Mouse (Mus musculus): ENCODE data around the gene Trabd2b. TPM values are rescaled to one million over a fixed set of nuclear protein-coding genes. Genes with fewer than 3 reads are reported as not detected.
A peak's percentile ranks its signal among the peaks of the same experiment; 100 is the strongest.

The Trabd2b gene
- total and polyA plus RNA-seq, 2 experiments from 2014 or later: 0.63 to 0.71 TPM

DNA sequence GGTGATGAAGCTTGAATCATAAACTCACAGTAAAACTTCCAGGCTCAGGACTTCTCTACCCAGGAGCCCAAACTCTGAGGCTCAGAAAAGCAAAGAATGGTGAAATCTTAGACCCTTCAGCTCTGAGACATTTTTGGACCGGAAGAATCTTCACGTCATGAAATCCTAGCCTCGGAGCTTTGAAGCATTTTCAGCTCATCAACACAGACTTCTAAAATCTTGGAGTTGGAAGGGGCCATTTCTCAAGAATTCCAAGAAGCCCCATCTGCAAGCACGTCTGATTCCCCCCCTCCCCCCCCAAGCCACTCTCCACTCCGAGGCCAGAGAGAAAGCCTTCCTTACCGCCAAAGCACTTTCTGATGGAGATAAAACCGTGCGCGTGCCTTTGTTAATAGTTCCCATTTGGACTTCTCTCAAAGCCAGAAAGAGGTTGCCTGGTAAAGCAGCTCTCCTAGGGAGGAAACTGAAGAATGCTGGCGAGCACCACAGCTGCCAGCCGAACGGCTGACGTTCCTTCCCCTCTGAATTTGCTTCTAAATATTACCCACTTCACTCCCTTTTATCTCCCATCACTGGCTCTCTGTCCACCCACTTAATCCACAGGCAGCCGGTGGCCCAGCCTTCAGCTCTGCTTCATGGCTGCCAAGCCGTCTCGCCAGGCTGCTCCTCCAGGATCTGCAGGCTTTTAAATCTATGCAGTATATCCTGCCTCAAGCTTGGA lies 9.6 kb downstream of the Trabd2b start:
- no peak overlapping the region for H3K9ac ChIP-seq
- no peaks in the 10 kb centered on the region for H3K27me3 ChIP-seq (ENCODE audit: insufficient read depth, low read length)
- 21% methylated on average over 16 of the region's 16 CpGs for WGBS

DNA sequence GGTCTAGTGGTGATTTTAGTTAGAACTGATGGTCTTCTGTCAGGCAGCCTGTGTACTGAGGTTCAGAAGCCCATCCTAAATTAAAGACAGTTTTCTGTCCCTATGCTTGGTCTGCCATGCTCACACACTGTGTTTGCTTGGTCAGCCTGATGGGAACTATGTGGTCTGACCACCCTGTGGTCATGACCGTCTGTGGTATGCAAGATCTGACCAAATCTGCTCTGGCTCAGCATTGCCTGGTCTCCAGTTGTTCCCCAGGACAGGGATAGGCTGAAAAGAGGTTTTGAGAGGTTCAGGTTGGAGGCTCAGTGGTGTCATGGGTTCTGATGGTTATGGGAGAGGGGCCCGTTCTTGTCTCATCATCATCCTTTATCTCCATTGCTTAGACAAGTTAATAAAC lies 13.6 kb downstream of the Trabd2b start:
- no peak for DNase-seq
- ATAC-seq: no peak
- TF ChIP-seq CTCF (IDR thresholded peaks at IDR 0.05; ENCODE audit: low read depth): no peak
- Histone ChIP-seq H3K4me1 (ENCODE audit: insufficient read depth) (no peaks in the 10 kb centered on the region), H3K9me3 (ENCODE audit: low read length) (no peaks in the 10 kb centered on the region), H3K27me3 (ENCODE audit: insufficient read depth, low read length) (no peaks in the 10 kb centered on the region), H3K36me3 (ENCODE audit: insufficient read depth) (no peaks in the 10 kb centered on the region), H3K9ac (no peak overlapping the region), H3K4me2 (ENCODE audit: low read depth) (no peak overlapping the region), H3K4me3 (ENCODE audit: low read depth, low read length) (no peak overlapping the region), H3K27ac (ENCODE audit: low read depth, low read length) (no peak overlapping the region)
- WGBS: 92% methylated on average over 2 of the region's 2 CpGs

More for the DNA sequence above, 9.6 kb downstream of the Trabd2b start:
- DNase-seq (peak; percentile 34), ATAC-seq (peak; percentile 59)
- Histone ChIP-seq H3K9me3 (ENCODE audit: low read length) (no peaks in the 10 kb centered on the region), H3K4me1 (ENCODE audit: insufficient read depth) (no peaks in the 10 kb centered on the region), H3K27ac (ENCODE audit: low read depth, low read length) (no peak overlapping the region), H3K36me3 (ENCODE audit: insufficient read depth) (no peaks in the 10 kb centered on the region), H3K4me2 (ENCODE audit: low read depth) (peak overlapping the region; percentile 23; the same call in 1 of the 2 replicates), H3K4me3 (ENCODE audit: low read depth, low read length) (no peak overlapping the region)
- no peak for TF ChIP-seq CTCF (IDR thresholded peaks at IDR 0.05; ENCODE audit: low read depth)

DNA sequence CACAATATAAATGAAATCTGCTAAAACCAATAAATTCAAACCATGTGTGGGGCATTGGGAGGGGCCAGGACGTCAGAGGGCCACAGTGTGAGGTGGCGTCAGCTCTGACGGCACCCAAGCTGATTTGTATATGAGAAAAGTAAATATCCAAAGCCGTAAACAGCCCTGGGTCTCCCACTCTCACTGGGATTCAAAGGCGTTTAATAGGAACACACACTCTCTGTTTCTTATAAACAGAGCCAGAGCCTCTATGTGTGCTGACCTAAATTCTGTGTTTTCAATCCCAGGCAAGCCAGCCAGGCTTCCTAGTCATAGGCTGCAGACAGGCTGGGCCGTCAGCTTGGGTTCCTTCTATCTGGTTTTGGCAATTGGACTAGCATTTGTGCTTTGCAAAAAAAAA lies 16.6 kb downstream of the Trabd2b start:
- no peaks in the 10 kb centered on the region for H3K36me3 ChIP-seq (ENCODE audit: insufficient read depth)
- DNase-seq (no peak), ATAC-seq (no peak)
- H3K4me3 ChIP-seq (ENCODE audit: low read depth, low read length): no peak overlapping the region
- no peak for TF ChIP-seq CTCF (IDR thresholded peaks at IDR 0.05; ENCODE audit: low read depth)
- no peak overlapping the region for H3K9ac ChIP-seq
- WGBS: 66% methylated on average over 6 of the region's 6 CpGs
- H3K4me1 ChIP-seq (ENCODE audit: insufficient read depth): no peaks in the 10 kb centered on the region
- no peak overlapping the region for H3K27ac ChIP-seq (ENCODE audit: low read depth, low read length)
- no peaks in the 10 kb centered on the region for H3K9me3 ChIP-seq (ENCODE audit: low read length)
- H3K4me2 ChIP-seq (ENCODE audit: low read depth): no peak overlapping the region
- H3K27me3 ChIP-seq (ENCODE audit: insufficient read depth, low read length): no peaks in the 10 kb centered on the region

DNA sequence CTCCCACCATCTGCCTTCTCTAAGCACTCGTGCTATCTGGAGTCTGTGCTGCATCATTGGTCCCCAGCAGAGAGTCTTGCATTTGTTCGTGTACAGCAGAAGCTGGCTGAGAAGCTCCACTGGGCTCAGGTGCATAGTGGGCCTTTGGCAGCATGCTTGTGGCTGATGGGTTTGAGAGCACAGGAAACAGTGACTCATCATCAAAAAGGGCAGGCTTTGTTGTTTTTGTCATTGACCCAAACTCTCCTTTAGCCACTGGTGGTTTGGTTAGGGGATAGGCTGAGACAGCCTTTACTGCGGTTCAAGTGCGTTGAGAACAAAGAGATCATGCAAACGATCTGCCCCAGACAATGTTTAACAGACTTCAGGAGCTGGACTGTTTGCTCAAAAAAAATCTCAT lies 19.3 kb downstream of the Trabd2b start:
- Histone ChIP-seq H3K36me3 (ENCODE audit: insufficient read depth) (no peaks in the 10 kb centered on the region), H3K4me3 (ENCODE audit: low read depth, low read length) (no peak overlapping the region), H3K9ac (no peak overlapping the region), H3K4me1 (ENCODE audit: insufficient read depth) (no peaks in the 10 kb centered on the region), H3K27me3 (ENCODE audit: insufficient read depth, low read length) (no peaks in the 10 kb centered on the region), H3K9me3 (ENCODE audit: low read length) (no peaks in the 10 kb centered on the region), H3K27ac (ENCODE audit: low read depth, low read length) (no peak overlapping the region), H3K4me2 (ENCODE audit: low read depth) (no peak overlapping the region)
- no peak for TF ChIP-seq CTCF (IDR thresholded peaks at IDR 0.05; ENCODE audit: low read depth)
- no peak for ATAC-seq
- 46% methylated on average over 5 of the region's 5 CpGs for WGBS
- DNase-seq: no peak

DNA sequence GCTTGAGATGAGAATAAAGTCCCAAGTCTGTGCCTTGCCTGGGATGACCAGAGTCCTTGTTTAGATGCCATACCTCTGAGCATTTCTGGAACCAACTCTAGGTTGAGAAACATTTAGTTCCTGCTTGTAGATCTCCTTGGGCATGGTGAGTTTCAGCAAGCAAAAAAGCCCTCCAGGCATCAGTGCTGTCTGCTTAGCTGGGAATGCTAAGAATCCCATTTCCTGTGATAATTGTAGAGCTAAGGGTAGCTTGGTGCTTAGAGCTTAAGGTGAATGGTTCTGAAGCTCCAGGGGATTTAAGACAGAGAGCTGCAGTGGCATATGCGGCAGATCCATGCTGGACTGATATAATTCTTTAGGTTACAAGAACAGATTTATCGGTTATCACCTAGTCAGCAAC lies 26.2 kb downstream of the Trabd2b start:
- no peak overlapping the region for H3K27ac ChIP-seq (ENCODE audit: low read depth, low read length)
- DNase-seq: no peak
- H3K4me1 ChIP-seq (ENCODE audit: insufficient read depth): no peaks in the 10 kb centered on the region
- no peaks in the 10 kb centered on the region for H3K27me3 ChIP-seq (ENCODE audit: insufficient read depth, low read length)
- no peak for ATAC-seq
- H3K9me3 ChIP-seq (ENCODE audit: low read length): no peaks in the 10 kb centered on the region
- 100% methylated on average over 2 of the region's 2 CpGs for WGBS
- no peak overlapping the region for H3K4me3 ChIP-seq (ENCODE audit: low read depth, low read length)
- no peak overlapping the region for H3K9ac ChIP-seq
- H3K4me2 ChIP-seq (ENCODE audit: low read depth): no peak overlapping the region
- TF ChIP-seq CTCF (IDR thresholded peaks at IDR 0.05; ENCODE audit: low read depth): no peak
- no peaks in the 10 kb centered on the region for H3K36me3 ChIP-seq (ENCODE audit: insufficient read depth)

DNA sequence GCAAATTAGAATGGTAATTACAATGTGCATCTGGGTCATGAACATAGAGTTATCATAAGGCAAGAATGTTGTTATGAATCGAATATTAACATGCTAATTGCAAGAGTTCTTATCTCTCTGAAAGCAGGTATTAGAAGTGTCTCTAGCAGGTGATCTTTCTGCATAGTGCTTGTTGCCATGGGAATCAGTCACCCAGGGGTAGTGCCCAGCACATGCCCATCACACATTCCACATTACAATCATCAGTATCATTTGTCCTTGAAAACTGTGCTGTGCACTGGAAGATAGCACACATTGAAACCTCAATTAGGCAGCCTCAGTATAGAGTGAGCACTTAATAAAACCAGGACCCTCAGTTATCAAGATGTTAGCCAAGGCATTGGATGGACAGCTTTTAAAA lies 26.9 kb downstream of the Trabd2b start:
- Histone ChIP-seq H3K36me3 (ENCODE audit: insufficient read depth) (no peaks in the 10 kb centered on the region), H3K4me1 (ENCODE audit: insufficient read depth) (no peaks in the 10 kb centered on the region), H3K27me3 (ENCODE audit: insufficient read depth, low read length) (no peaks in the 10 kb centered on the region), H3K9me3 (ENCODE audit: low read length) (no peaks in the 10 kb centered on the region), H3K9ac (no peak overlapping the region), H3K4me2 (ENCODE audit: low read depth) (no peak overlapping the region), H3K4me3 (ENCODE audit: low read depth, low read length) (no peak overlapping the region), H3K27ac (ENCODE audit: low read depth, low read length) (no peak overlapping the region)
- TF ChIP-seq CTCF (IDR thresholded peaks at IDR 0.05; ENCODE audit: low read depth): no peak
- 81% methylated on average over 1 of the region's 1 CpGs for whole genome bisulfite sequencing
- peak; percentile 36; the same call in 1 of the 2 replicates for ATAC-seq
- DNase-seq: no peak

DNA sequence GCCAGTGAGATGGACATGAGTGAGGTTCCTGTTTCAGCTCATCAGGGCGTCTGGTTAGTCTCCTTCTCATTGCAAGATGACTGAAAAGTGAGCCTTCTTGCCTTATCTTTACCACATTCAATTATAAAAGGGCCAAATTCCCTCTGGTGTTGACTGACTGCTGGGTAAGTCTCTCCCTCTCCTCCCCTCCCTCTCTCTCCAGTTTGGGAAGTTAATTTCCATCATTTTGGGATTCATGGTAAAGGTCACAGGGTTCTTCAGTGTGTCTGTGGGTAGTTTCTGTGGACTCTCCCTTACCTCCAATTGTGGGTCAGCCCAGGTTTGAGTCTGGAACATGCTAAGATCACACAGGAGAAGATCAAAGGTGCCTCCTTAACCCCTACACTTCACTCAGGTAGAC lies 28.2 kb downstream of the Trabd2b start:
- TF ChIP-seq CTCF (IDR thresholded peaks at IDR 0.05; ENCODE audit: low read depth): no peak
- 71% methylated on average over 1 of the region's 1 CpGs for WGBS

More for the DNA sequence above, 28.2 kb downstream of the Trabd2b start:
- Histone ChIP-seq H3K4me1 (ENCODE audit: insufficient read depth) (no peaks in the 10 kb centered on the region), H3K4me3 (ENCODE audit: low read depth, low read length) (no peak overlapping the region), H3K9ac (no peak overlapping the region), H3K4me2 (ENCODE audit: low read depth) (no peak overlapping the region), H3K36me3 (ENCODE audit: insufficient read depth) (no peaks in the 10 kb centered on the region), H3K9me3 (ENCODE audit: low read length) (no peaks in the 10 kb centered on the region), H3K27ac (ENCODE audit: low read depth, low read length) (no peak overlapping the region), H3K27me3 (ENCODE audit: insufficient read depth, low read length) (no peaks in the 10 kb centered on the region)
- no peak for DNase-seq
- ATAC-seq: no peak

Data from forebrain, postnatal 0 days (tissue).